Mouse (Mus musculus) cortical plate, adult 2 months (tissue): ENCODE measurements around the gene Prkch. TPM values are rescaled to one million over a fixed set of nuclear protein-coding genes. Genes with fewer than 3 reads are reported as not detected.

ENCODE experiments used
- H3K27ac ChIP-seq: fragments of 200-500 bp; 2 replicates; pipeline ENCODE4 v1.5.1; 2012; ENCODE audit warnings: low read length, control low read depth, inconsistent platforms; ENCODE audit not compliant: insufficient read depth
- H3K4me1 ChIP-seq: fragments of 200-500 bp; 2 replicates; pipeline ENCODE4 v1.6.1; 2011; ENCODE audit warnings: low read length; ENCODE audit not compliant: control insufficient read depth, insufficient read depth
- H3K4me3 ChIP-seq: fragments of 200-500 bp; 2 replicates; pipeline ENCODE4 v1.5.1; 2011; ENCODE audit warnings: mild to moderate bottlenecking, low read length, control low read depth; ENCODE audit not compliant: insufficient read depth
- CTCF ChIP-seq: fragments of 200-500 bp; IDR thresholded peaks from 2 replicates; pipeline ENCODE4 v1.5.1; 2011; ENCODE audit warnings: mild to moderate bottlenecking, control low read depth, low read length; ENCODE audit not compliant: insufficient read depth; ENCODE audit errors: extremely low read depth
- POLR2A ChIP-seq: fragments of 200-500 bp; IDR thresholded peaks from 2 replicates; pipeline ENCODE4 v1.6.1; 2011; ENCODE audit warnings: mild to moderate bottlenecking, low read length, control low read depth; ENCODE audit not compliant: insufficient read depth; ENCODE audit errors: extremely low read depth
- polyA plus RNA-seq: library from polyadenylated mRNA; depleted of rRNA; stranded (reverse); fragments of >200 nt; gene quantifications from 2 replicates; pipeline ENCODE4 v1.2.3, GENCODE M21; 2012

Gene Prkch
- polyA plus RNA-seq, 1 experiment, result 5.3 TPM

GRCm38 (mm10) chr12:73700544-73701069 is 116.0 kb downstream of the Prkch start:
- no peak for TF ChIP-seq POLR2A
- TF ChIP-seq CTCF, result no peak
- H3K27ac ChIP-seq, result no peak overlapping the region
- H3K4me3 ChIP-seq, result no peak overlapping the region
- H3K4me1 ChIP-seq, result peaks cover 3% of the 10 kb centered on the region; the same call in 1 of the 2 replicates

GRCm38 (mm10) chr12:73701999-73702398 is 117.4 kb downstream of the Prkch start:
- Histone ChIP-seq H3K4me3 (no peak overlapping the region), H3K27ac (no peak overlapping the region), H3K4me1 (peaks cover 3% of the 10 kb centered on the region; the same call in 1 of the 2 replicates)
- TF ChIP-seq POLR2A (no peak), CTCF (no peak)

- Histone ChIP-seq H3K27ac (no peak overlapping the region), H3K4me3 (no peak overlapping the region), H3K4me1 (peaks cover 3% of the 10 kb centered on the region; the same call in 1 of the 2 replicates)
- TF ChIP-seq POLR2A (no peak), CTCF (no peak)
These were observed 119.8 kb downstream of the Prkch start for GRCm38 (mm10) chr12:73704382-73704781.

GRCm38 (mm10) chr12:73705097-73705690 is 120.6 kb downstream of the Prkch start:
- Histone ChIP-seq H3K27ac (no peak overlapping the region), H3K4me3 (no peak overlapping the region), H3K4me1 (no peaks in the 10 kb centered on the region)
- no peak for TF ChIP-seq POLR2A
- peak; percentile 82 for TF ChIP-seq CTCF

- no peak overlapping the region for H3K27ac ChIP-seq
- no peaks in the 10 kb centered on the region for H3K4me1 ChIP-seq
- no peak overlapping the region for H3K4me3 ChIP-seq
- TF ChIP-seq POLR2A (no peak), CTCF (no peak)
These were observed 123.9 kb downstream of the Prkch start for GRCm38 (mm10) chr12:73708498-73708897.

- TF ChIP-seq CTCF (peak; percentile 66), POLR2A (no peak)
- Histone ChIP-seq H3K4me3 (no peak overlapping the region), H3K4me1 (no peaks in the 10 kb centered on the region), H3K27ac (no peak overlapping the region)
These were observed 124.3 kb downstream of the Prkch start for GRCm38 (mm10) chr12:73708920-73709319.

- H3K27ac ChIP-seq, result no peak overlapping the region
- no peak overlapping the region for H3K4me3 ChIP-seq
- TF ChIP-seq CTCF (no peak), POLR2A (no peak)
- H3K4me1 ChIP-seq, result no peaks in the 10 kb centered on the region
These were observed 126.2 kb downstream of the Prkch start for GRCm38 (mm10) chr12:73710846-73711245.

GRCm38 (mm10) chr12:73712122-73712521 is 127.5 kb downstream of the Prkch start:
- Histone ChIP-seq H3K27ac (no peak overlapping the region), H3K4me1 (no peaks in the 10 kb centered on the region), H3K4me3 (no peak overlapping the region)
- TF ChIP-seq CTCF (no peak), POLR2A (no peak)

- Histone ChIP-seq H3K4me3 (no peak overlapping the region), H3K4me1 (no peaks in the 10 kb centered on the region), H3K27ac (no peak overlapping the region)
- TF ChIP-seq POLR2A, result no peak
- no peak for TF ChIP-seq CTCF
These were observed 130.0 kb downstream of the Prkch start for GRCm38 (mm10) chr12:73714589-73714988.

- no peaks in the 10 kb centered on the region for H3K4me1 ChIP-seq
- TF ChIP-seq CTCF (no peak), POLR2A (no peak)
- no peak overlapping the region for H3K4me3 ChIP-seq
- H3K27ac ChIP-seq, result no peak overlapping the region
These were observed 130.7 kb downstream of the Prkch start for GRCm38 (mm10) chr12:73715331-73715730.
